Mouse (Mus musculus) G1E (cell line): ENCODE measurements at regions not wholly inside any gene's neighbourhood (a gene's known extent, or its start where the extent isn't known, plus 50 kb on each side); places are given as distances from the start of the nearest gene placed in this dataset.

ENCODE experiments used
- ATAC-seq: 2 replicates; pipeline ENCODE4 v1.8.0; 2016; ENCODE audit warnings: mild to moderate bottlenecking; ENCODE audit not compliant: insufficient number of reproducible peaks, poor library complexity, low FRiP score, severe bottlenecking; ENCODE audit errors: extremely low read depth
- DNase-seq: peaks from one replicate; pipeline ENCODE4 v3.0.0; 2012; ENCODE audit warnings: low spot score
- H3K27me3 ChIP-seq: 2 replicates; pipeline ENCODE4 v1.6.1; 2012; ENCODE audit warnings: mild to moderate bottlenecking, low read length, inconsistent platforms; ENCODE audit not compliant: insufficient read depth
- H3K36me3 ChIP-seq: replicated peaks from 2 replicates; pipeline ENCODE3; 2012; ENCODE audit warnings: mild to moderate bottlenecking, inconsistent platforms
- H3K4me1 ChIP-seq: 2 replicates; pipeline ENCODE4 v1.6.1; 2012; ENCODE audit warnings: low read depth, low read length, inconsistent platforms, mixed read lengths; ENCODE audit not compliant: insufficient read depth
- H3K4me3 ChIP-seq: 2 replicates; pipeline ENCODE4 v1.5.1; 2012; ENCODE audit warnings: low read depth, mild to moderate bottlenecking, inconsistent platforms, low read length, moderate library complexity, mixed read lengths
- H3K9me3 ChIP-seq: replicated peaks from 2 replicates; pipeline ENCODE4 v1.6.1; 2012; ENCODE audit warnings: inconsistent platforms
- CTCF ChIP-seq: IDR thresholded peaks from 2 replicates; pipeline ENCODE4 v1.5.1; 2012; ENCODE audit warnings: low read depth, low read length, inconsistent platforms, mixed read lengths
- GATA1 ChIP-seq: IDR thresholded peaks from 2 replicates; pipeline ENCODE4 v1.6.1; 2012; ENCODE audit warnings: borderline replicate concordance, low read length, inconsistent platforms, mixed read lengths
- GATA2 ChIP-seq: IDR thresholded peaks from 2 replicates; pipeline ENCODE4 v1.6.1; 2012; ENCODE audit warnings: low read depth, low read length, inconsistent platforms, borderline replicate concordance
- POLR2AphosphoS5 ChIP-seq: IDR thresholded peaks from 2 replicates; pipeline ENCODE4 v1.6.1; 2012; ENCODE audit warnings: low read depth, low read length, inconsistent platforms; ENCODE audit not compliant: insufficient replicate concordance
- TAL1 ChIP-seq: conservative IDR thresholded peaks from 2 replicates; pipeline ENCODE4 v1.6.1; 2012; ENCODE audit warnings: low read depth, low read length, inconsistent platforms, mixed read lengths

GRCm38 (mm10) chr2:147702330-147703063, 340.8 kb downstream of the Pax1 start:
- no peak for ATAC-seq
- no peak for TF ChIP-seq POLR2AphosphoS5
- TF ChIP-seq TAL1, result no peak
- no peak for TF ChIP-seq GATA2
- no peak for TF ChIP-seq CTCF
- no peak for TF ChIP-seq GATA1
- H3K36me3 ChIP-seq, result no peaks in the 10 kb centered on the region
- DNase-seq, result no peak
- no peaks in the 10 kb centered on the region for H3K4me1 ChIP-seq
- H3K27me3 ChIP-seq, result no peaks in the 10 kb centered on the region
- peaks cover 26% of the 10 kb centered on the region for H3K9me3 ChIP-seq
- H3K4me3 ChIP-seq, result no peak overlapping the region

GRCm38 (mm10) chr2:147699524-147700081, 337.9 kb downstream of the Pax1 start:
- H3K36me3 ChIP-seq, result no peaks in the 10 kb centered on the region
- DNase-seq, result no peak
- H3K4me1 ChIP-seq, result no peaks in the 10 kb centered on the region
- no peak for ATAC-seq
- TF ChIP-seq GATA1, result no peak
- no peak for TF ChIP-seq TAL1
- H3K27me3 ChIP-seq, result no peaks in the 10 kb centered on the region
- no peak overlapping the region for H3K4me3 ChIP-seq
- peaks cover 22% of the 10 kb centered on the region for H3K9me3 ChIP-seq

DNA sequence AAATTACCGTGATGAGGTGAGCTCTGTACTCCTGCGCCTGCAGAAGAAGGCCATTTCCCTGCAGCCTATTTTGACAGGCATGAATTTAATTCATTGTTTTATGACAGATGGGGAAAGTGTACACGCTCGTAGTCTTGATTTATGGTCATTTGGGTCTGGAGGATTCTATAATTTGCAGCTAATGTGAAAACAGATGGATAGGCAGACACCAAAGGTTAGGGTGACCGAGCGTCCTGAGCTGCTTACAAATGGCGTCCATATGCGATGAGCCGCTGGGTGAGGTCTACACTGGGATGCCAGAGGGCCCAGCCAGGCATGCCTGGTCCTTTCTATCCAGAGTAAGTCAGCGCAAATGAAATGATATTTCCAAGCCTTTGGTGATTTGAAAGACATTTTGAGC, 330.2 kb downstream of the Pax1 start:
- ATAC-seq, result no peak
- peaks cover 24% of the 10 kb centered on the region for H3K9me3 ChIP-seq

DNA sequence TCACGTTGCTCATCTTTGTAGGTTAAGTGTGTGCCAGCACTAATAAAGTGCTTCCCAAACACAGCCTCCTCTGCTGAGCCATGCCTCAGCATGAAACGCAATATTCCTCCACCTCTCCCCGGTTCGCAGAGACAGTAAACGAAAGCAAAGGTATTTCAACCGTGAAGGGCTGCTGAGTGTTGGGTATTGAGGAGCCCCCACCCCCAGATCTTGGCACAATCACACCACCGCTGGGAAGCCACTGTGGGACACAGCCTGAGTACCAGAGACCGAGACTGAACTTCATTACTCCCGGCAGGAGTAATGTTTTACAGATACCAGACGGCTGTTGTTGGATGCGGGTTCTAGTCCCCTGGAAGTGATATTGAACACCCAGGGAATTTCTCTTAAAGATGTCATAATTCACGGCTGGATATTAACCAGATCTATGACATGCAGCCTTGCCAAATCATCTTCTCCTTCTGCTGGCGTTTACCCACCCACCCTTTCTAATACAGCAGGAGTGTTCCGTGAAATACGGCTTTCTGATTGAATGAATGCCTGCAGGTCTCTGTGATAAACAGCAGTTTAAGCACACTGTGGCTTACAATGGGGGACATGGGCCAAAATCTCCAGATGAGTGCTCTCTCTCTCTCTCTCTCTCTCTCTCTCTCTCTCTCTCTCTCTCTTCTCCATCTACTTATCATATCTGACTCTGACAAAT, 328.9 kb downstream of the Pax1 start:
- no peak for TF ChIP-seq TAL1
- Histone ChIP-seq H3K9me3 (peaks cover 29% of the 10 kb centered on the region), H3K36me3 (no peaks in the 10 kb centered on the region), H3K4me1 (no peaks in the 10 kb centered on the region), H3K27me3 (no peaks in the 10 kb centered on the region), H3K4me3 (no peak overlapping the region)
- no peak for ATAC-seq
- DNase-seq, result no peak

More for the DNA sequence above, 330.2 kb downstream of the Pax1 start:
- H3K27me3 ChIP-seq, result no peaks in the 10 kb centered on the region
- no peaks in the 10 kb centered on the region for H3K4me1 ChIP-seq
- no peak for TF ChIP-seq GATA2
- no peak for TF ChIP-seq POLR2AphosphoS5
- TF ChIP-seq GATA1, result no peak
- no peak for TF ChIP-seq TAL1
- no peak for TF ChIP-seq CTCF
- no peak overlapping the region for H3K4me3 ChIP-seq
- no peak for DNase-seq
- H3K36me3 ChIP-seq, result no peaks in the 10 kb centered on the region

GRCm38 (mm10) chr2:147688742-147689141, 327.0 kb downstream of the Pax1 start:
- TF ChIP-seq POLR2AphosphoS5, result no peak
- no peak for TF ChIP-seq GATA1
- no peak overlapping the region for H3K4me3 ChIP-seq
- DNase-seq, result no peak
- no peaks in the 10 kb centered on the region for H3K4me1 ChIP-seq
- no peaks in the 10 kb centered on the region for H3K36me3 ChIP-seq
- no peak for ATAC-seq
- H3K27me3 ChIP-seq, result no peaks in the 10 kb centered on the region
- H3K9me3 ChIP-seq, result peaks cover 27% of the 10 kb centered on the region

DNA sequence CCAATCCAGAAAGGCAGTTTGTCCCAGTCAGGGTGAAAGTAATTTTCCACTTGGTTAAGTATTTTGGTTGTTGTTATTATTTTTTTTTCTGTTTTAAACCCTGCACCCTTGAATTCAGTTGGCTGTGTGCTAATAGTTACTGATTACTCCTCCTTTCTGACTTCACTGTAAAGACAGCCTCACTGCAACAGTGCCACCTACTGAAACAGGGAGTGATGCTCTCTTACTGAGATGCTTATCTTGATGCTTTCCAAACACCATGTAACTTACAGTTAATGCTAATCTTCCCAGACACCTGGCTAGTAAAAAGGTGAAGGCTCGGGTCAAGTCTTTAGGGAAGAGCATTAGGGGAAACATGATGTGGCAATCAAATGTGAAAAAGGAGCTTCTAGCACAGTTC, 294.9 kb downstream of the Pax1 start:
- ATAC-seq (no peak), DNase-seq (no peak)
- Histone ChIP-seq H3K4me3 (no peak overlapping the region), H3K27me3 (no peaks in the 10 kb centered on the region), H3K36me3 (no peaks in the 10 kb centered on the region), H3K4me1 (no peaks in the 10 kb centered on the region), H3K9me3 (peaks cover 24% of the 10 kb centered on the region)
- no peak for TF ChIP-seq POLR2AphosphoS5
- TF ChIP-seq CTCF, result no peak
- TF ChIP-seq GATA1, result no peak
- TF ChIP-seq GATA2, result no peak
- TF ChIP-seq TAL1, result no peak

DNA sequence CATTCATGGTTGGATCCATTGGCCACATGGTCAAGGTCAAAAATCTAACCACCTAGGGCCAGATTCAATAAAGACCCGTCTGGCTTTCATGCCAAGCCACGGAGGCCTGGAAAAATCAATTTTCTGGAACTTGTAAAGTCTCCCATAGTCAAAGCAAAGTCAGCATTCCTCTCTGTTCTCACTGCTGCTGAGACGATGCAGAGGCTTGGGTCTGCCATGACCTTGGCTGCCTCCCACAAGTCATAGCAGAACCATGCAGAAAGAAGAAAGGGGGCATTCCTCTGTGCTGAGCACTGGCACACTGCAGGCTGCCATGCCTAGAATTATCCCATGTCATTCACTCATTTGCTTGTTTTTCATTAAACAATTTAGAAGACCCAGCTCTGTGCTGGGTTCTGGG, 288.5 kb downstream of the Pax1 start:
- no peak for DNase-seq

More for the DNA sequence above, 288.5 kb downstream of the Pax1 start:
- H3K9me3 ChIP-seq, result peaks cover 41% of the 10 kb centered on the region
- no peaks in the 10 kb centered on the region for H3K27me3 ChIP-seq
- H3K4me3 ChIP-seq, result no peak overlapping the region
- ATAC-seq, result no peak
- TF ChIP-seq TAL1 (no peak), CTCF (no peak), POLR2AphosphoS5 (no peak), GATA1 (no peak), GATA2 (no peak)
- H3K36me3 ChIP-seq, result no peaks in the 10 kb centered on the region
- H3K4me1 ChIP-seq, result no peaks in the 10 kb centered on the region
